Mouse (Mus musculus) testis, adult 2 months (tissue): ENCODE data around the gene Slc6a18.

ENCODE experiments used
- CTCF ChIP-seq: fragments of 200-500 bp; IDR thresholded peaks from 2 replicates; pipeline ENCODE4 v1.5.1; 2012; ENCODE audit warnings: low read depth, mild to moderate bottlenecking, inconsistent platforms, low read length, moderate library complexity; ENCODE audit not compliant: control insufficient read depth, insufficient read depth, insufficient replicate concordance
- POLR2A ChIP-seq: fragments of 200-500 bp; IDR thresholded peaks from 2 replicates; pipeline ENCODE4 v1.6.1; 2012; ENCODE audit warnings: low read depth, mild to moderate bottlenecking, inconsistent platforms, low read length, moderate library complexity; ENCODE audit not compliant: control insufficient read depth

- TF ChIP-seq CTCF (no peak), POLR2A (no peak)
Observed at GRCm38 (mm10) chr13:73682226-73682625, 4.4 kb upstream of the Slc6a18 start.
